Mouse (Mus musculus): ENCODE data around the gene Aig1.

The Aig1 gene

GRCm38 (mm10) chr10:13623735-13624134 is 245.0 kb downstream of the Aig1 start:
- no peak for DNase-seq (ENCODE audit: low spot score)

GRCm38 (mm10) chr10:13600926-13601325 is 267.9 kb downstream of the Aig1 start:
- DNase-seq (ENCODE audit: low spot score), result no peak

GRCm38 (mm10) chr10:13597491-13597890 is 271.3 kb downstream of the Aig1 start:
- no peak for DNase-seq (ENCODE audit: low spot score)
